Mouse (Mus musculus) left cerebral cortex, postnatal 36 days (tissue): ENCODE results near the gene Ccdc174. TPM values are rescaled to one million over a fixed set of nuclear protein-coding genes. Genes with fewer than 3 reads are reported as not detected.
A peak's percentile ranks its signal among the peaks of the same experiment; 100 is the strongest.
"Not testable (repeated sequence)": the region's sequence is repeated elsewhere in the genome, so short reads cannot be mapped to it uniquely, and the experiment has no call there.

Experiments used
- DNase-seq, 2 experiments: peaks; one replicate each; pipeline ENCODE4 v3.0.0; 2021 to 2022; ENCODE audit warnings: low spot score in 2 of 2, mixed read lengths in 1 of 2
- intact Hi-C: fragments of 180-260 bp; cut with DNase I; formaldehyde crosslinking; loops from one replicate; pipeline ENCODE4 v1.15.1; 2025
- total RNA-seq, 2 experiments: library from RNA; stranded (reverse); gene quantifications; 2 replicates each; pipeline ENCODE4 v1.2.3; 2021

The Ccdc174 gene
- total RNA-seq, 2 experiments from 2014 or later: 18.7 to 27.1 TPM

DNA sequence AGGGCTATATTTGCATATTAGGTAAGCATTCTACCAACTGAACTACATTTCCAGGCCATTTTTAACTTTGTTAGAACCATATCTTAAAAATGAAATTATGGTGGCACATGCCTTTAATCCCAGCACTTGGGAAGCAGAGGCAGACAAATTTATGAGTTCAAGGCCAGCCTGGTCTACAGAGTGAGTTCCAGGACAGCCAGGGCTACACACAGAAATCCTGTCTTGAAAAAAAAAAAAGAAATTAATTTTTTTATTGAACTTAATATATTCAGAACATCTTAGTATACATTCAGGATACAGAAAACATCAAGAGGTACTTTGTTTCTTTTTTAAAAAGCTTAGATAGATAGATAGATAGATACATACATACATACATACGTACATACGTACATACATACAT lies 24.7 kb downstream of the Ccdc174 start, which contains the start of gene 4930590J08Rik:
Gene 4930590J08Rik (plus strand): TSS at position 301 of the 400 bp plus-strand sequence.
- DNase-seq, intact Hi-C loops: not testable (repeated sequence)

DNA sequence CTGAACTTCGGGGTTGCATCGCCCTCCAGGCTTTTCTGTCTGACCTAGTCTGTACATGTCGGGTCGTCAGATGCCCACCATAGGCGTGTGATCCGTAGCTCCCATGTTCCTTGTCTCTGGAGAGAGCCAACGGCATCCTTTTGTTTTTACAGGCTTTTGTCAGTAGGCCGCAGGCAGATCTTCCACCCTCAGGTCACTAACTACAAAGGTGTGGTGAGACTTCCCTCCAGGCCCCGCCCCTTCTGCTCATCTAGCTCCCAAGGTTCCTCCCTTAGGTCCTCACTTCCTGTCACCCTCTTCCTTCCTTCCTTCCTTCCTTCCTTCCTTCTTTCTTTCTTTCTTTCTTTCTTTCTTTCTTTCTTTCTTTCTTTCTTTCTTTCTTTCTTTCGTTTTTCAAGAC lies 36.2 kb downstream of the Ccdc174 start:
- intact Hi-C loops: no loop called here
- no peak for DNase-seq

DNA sequence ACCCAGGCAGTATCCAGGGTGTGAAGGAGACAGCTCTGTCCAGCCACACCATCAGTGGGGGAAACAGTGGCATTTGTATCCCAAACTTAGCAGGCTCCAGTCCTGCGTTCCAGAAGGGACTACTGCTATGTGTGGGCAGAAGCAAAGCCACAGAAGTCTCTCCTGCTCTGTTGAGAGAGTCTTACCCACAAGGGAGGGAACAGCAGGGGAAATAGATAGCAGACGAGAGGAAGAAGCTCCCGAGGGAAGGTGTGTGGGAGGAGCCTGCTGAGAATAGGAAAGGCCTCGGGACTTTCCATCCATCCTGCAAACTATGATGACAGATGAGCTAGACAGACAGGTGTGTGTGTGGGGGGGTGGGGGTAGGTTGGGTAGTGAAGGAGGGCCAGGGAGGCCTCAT lies 39.4 kb downstream of the Ccdc174 start:
- DNase-seq: peak; percentile 30 to 53
- intact Hi-C loops: no loop called here

DNA sequence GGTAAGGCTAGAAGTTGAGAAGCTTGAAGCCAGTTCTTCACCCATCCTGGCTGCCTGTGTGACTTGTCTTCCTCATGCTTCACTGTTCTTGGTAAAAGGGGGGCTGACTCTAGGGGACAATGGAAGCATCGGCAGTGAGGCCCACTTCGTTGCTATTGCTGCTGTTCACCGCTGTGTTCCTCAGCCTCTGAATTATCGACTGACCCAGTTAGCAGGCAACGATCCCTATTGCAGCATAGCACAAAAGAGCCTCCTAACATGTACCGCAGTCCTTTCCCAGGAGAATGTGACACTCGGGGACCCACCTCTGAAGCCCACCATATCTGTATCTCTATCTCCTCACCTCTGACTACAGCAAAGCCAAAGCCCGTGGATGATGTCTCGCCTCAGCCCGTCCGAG lies 39.9 kb downstream of the Ccdc174 start:
- intact Hi-C loops: no loop called here
- no peak for DNase-seq

DNA sequence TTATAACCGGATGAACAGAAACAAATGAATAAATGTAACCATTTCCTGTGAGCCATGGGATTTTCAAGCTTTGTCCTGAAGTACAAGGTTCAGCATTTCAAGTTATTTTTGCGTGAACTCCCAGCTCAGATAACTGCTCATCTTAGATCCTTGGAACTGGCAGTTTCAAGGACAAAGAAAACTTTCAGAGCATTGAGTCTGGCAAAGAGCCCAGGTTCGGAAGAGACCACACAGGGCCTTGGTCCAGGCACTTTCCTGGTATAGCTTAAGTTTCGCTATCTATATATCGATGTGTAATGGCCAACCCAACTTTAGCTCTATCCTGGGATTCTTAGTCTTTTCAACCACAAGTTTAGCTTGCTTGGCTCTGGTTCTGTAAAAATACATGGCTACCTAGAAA lies 53.4 kb downstream of the Ccdc174 start:
- no peak for DNase-seq
- intact Hi-C loops: no loop called here

DNA sequence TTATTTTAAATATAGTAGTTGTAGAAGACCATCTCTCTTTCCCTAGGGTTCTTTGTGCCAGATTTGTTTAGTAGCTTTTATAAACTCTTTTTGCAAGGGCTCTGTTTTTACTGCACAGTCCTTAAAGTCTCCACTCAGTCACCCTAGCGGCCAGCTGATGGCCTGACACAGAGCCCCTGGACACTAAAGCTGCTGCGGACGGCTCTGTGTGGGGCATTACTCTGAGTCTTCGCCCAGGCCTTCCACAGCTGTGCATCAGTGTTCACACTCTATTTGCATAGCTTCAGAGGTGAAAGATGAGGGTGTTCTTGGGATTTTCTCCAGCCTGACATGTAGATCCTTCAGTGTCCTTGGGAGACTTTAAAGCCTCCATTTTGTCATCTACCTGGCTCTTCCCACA lies 60.6 kb downstream of the Ccdc174 start:
- intact Hi-C loops: no loop called here
- DNase-seq: no peak

DNA sequence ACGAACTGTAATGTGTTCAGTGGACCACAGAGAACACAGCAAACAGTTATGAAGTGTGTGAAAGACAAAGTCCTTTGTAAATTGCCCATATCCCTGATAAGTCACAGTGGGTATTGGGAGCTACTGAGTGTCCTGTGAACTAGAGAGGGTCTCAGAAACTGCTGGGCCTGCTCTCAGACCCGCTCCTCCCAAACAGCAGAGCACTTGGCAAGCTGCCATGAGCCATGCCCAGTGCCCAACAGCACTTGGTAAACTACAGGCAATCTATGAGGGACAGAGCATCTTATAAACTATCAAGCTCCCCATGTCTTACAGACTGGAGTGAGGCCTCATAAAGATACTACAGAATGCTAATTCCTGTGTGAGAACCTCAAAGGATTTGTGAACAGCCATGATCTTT lies 70.6 kb downstream of the Ccdc174 start:
- DNase-seq: no peak
- intact Hi-C loops: no loop called here

Other genes with a start within 250 kb of the Ccdc174 start
- 100 to 1,000 TPM; 120 to 170 TPM for gene Slc6a6, start 194.0 kb upstream of the Ccdc174 start, total RNA-seq
- 10 to 100 TPM; 15.6 to 20.5 TPM for gene Grip2, start 50.8 kb upstream of the Ccdc174 start, total RNA-seq
- 1 to 10 TPM; 2.6 to 3.2 TPM for gene 4930590J08Rik, start 24.8 kb downstream of the Ccdc174 start, total RNA-seq
- gene Fgd5, start 100.8 kb downstream of the Ccdc174 start, total RNA-seq: 1 to 10 TPM; 3.5 to 7.0 TPM
- 10 to 100 TPM; 97.1 to 97.8 TPM for gene Nr2c2, start 213.3 kb downstream of the Ccdc174 start, total RNA-seq